Mouse (Mus musculus): Measurements from ENCODE around the gene Shoc2. TPM values are rescaled to one million over a fixed set of nuclear protein-coding genes. Genes with fewer than 3 reads are reported as not detected.
"Not testable (repeated sequence)": the region's sequence is repeated elsewhere in the genome, so short reads cannot be mapped to it uniquely, and the experiment has no call there.

Shoc2 gene
- polyA plus RNA-seq, 1 experiment: 35.5 TPM

DNA sequence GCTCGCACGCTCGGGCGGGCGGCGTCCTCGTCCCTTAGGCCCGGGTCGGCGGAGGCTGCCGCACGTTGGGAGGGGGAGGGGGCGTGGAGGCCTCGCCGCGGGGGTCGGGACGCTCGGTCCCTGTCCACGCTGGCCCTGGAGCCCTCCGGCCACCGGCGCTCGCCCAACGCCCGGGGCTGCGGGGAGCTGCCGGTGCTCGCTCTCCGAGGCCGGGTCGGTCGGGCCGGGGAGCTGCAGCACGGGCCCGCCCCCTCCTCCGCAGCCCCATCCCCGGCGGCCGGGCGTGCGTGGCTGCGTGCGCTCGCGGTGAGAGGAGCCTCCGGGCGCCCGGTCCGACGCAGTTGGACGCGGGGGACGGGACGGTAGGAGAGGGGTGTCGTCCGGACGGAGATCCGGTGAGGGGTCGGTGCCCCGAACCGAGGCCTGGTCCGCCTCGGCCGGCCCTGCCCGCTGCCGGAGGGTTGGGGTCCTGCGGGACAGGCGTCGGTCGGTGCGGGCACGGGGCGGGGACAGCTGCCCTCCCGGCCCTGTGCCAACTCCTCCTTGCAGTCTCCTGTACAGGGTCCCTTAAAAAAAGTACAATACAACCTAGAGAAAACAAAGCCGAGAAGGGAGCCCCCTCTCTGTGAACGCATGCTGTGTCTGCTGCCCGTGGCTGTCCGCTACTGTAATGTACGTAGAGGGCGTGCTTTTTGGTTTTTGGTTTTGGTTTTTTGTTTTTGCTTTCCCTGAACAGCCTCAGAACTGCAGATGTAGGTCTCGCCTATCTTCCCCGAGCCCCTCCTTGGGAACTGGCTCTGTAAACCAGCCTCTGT is 40.4 kb upstream of the Shoc2 start:
- peaks cover 19% of the 10 kb centered on the region for H3K4me1 ChIP-seq (ENCODE audit: control insufficient read depth, insufficient read depth, low read length)
- H3K4me3 ChIP-seq (ENCODE audit: insufficient read depth, low read length): peak overlapping the region; percentile 96

DNA sequence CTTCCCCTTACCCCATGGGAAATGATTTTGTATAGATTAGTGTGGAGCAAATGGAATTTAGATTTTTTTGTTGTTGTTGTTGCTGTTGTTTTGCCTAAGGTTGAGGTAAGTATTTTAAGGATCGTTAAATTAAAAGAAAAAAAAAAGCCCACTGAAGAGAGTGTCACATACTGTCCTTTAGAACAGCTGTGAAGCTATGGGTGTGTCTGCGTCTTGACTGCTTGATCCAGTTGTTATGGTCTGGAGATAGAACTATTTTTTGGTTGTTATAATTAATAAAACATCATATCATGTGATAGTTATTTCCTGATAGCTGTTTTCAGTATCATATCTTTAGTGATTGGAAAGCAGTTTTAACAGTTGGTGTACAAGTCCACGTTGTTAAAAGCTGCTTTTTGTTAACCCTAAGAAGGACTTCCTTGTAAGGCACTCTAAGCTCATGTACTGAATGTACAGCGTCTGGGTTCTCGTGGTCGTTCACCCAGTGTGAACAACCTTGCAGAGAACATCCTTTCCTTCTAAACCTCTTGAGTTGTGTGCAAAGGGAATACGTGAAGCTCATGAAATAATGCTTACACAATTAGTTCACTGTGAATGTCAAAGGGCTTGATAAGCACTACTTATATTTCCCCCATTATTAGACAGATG is 39.1 kb upstream of the Shoc2 start:
- Histone ChIP-seq H3K4me1 (ENCODE audit: control insufficient read depth, insufficient read depth, low read length) (peaks cover 17% of the 10 kb centered on the region), H3K4me3 (ENCODE audit: insufficient read depth, low read length) (peak overlapping the region; percentile 30), H3K27ac (ENCODE audit: insufficient read depth, low read depth, low read length) (no peak overlapping the region)
- TF ChIP-seq POLR2A (IDR thresholded peaks at IDR 0.05; ENCODE audit: borderline replicate concordance, low read depth, low read length) (no peak), CTCF (IDR thresholded peaks at IDR 0.05; ENCODE audit: low read depth, low read length) (no peak)

More for the DNA sequence above, 40.4 kb upstream of the Shoc2 start:
- H3K27ac ChIP-seq (ENCODE audit: insufficient read depth, low read depth, low read length): peak overlapping the region; percentile 72
- TF ChIP-seq POLR2A (IDR thresholded peaks at IDR 0.05; ENCODE audit: borderline replicate concordance, low read depth, low read length) (no peak), CTCF (IDR thresholded peaks at IDR 0.05; ENCODE audit: low read depth, low read length) (peak; percentile 34; the same call in 1 of the 2 replicates)

- H3K4me3 ChIP-seq (ENCODE audit: insufficient read depth, low read length): peak overlapping the region; percentile 25; the same call in 1 of the 2 replicates
- H3K27ac ChIP-seq (ENCODE audit: insufficient read depth, low read depth, low read length): no peak overlapping the region
- TF ChIP-seq POLR2A (IDR thresholded peaks at IDR 0.05; ENCODE audit: borderline replicate concordance, low read depth, low read length) (no peak), CTCF (IDR thresholded peaks at IDR 0.05; ENCODE audit: low read depth, low read length) (no peak)
- peaks cover 17% of the 10 kb centered on the region for H3K4me1 ChIP-seq (ENCODE audit: control insufficient read depth, insufficient read depth, low read length)
Measured at GRCm38 (mm10) chr19:53906033-53906702, 37.9 kb upstream of the Shoc2 start.

DNA sequence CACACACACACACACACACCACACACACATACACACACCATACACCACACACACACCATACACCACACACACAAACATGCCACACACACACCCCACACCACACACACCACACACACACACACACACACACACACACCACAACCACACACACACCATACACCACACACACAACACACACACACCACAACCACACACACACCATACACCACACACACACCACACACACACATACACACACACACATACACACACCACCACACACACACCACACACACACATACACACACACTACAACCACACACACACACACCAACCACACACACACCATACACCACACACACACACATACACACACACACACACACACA is 37.4 kb upstream of the Shoc2 start:
- H3K4me3 ChIP-seq (ENCODE audit: insufficient read depth, low read length): peak overlapping the region; percentile 25; the same call in 1 of the 2 replicates

DNA sequence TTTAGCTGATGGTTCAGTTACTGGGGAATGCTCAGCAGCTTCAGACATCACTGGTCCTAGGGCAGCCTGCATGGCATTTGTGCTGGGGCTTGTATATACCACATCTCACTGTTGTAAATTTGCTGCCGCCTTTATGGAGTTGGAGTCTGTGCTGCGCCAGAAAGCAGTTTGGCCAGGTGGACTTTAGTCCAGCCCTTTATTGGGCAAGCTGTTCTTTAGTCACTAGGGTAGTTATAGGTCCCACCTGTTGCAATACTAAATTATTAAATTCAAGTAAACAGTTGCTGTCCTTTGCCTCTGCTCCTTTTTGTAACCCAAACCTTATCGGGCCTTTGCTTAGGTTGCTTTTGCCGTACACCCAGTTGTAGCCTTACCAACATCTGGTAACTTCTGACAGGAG is 29.2 kb upstream of the Shoc2 start:
- Histone ChIP-seq H3K4me3 (ENCODE audit: insufficient read depth, low read length) (no peak overlapping the region), H3K4me1 (ENCODE audit: control insufficient read depth, insufficient read depth, low read length) (no peaks in the 10 kb centered on the region), H3K27ac (ENCODE audit: insufficient read depth, low read depth, low read length) (no peak overlapping the region)
- TF ChIP-seq POLR2A (IDR thresholded peaks at IDR 0.05; ENCODE audit: borderline replicate concordance, low read depth, low read length) (no peak), CTCF (IDR thresholded peaks at IDR 0.05; ENCODE audit: low read depth, low read length) (no peak)

More for the DNA sequence above, 37.4 kb upstream of the Shoc2 start:
- not testable (repeated sequence) for H3K27ac ChIP-seq (ENCODE audit: insufficient read depth, low read depth, low read length)
- H3K4me1 ChIP-seq (ENCODE audit: control insufficient read depth, insufficient read depth, low read length): peaks cover 17% of the 10 kb centered on the region

GRCm38 (mm10) chr19:53919541-53919940 is 24.6 kb upstream of the Shoc2 start:
- H3K4me1 ChIP-seq (ENCODE audit: control insufficient read depth, insufficient read depth, low read length): no peaks in the 10 kb centered on the region
- no peak overlapping the region for H3K27ac ChIP-seq (ENCODE audit: insufficient read depth, low read depth, low read length)
- TF ChIP-seq CTCF (IDR thresholded peaks at IDR 0.05; ENCODE audit: low read depth, low read length): no peak
- no peak for TF ChIP-seq POLR2A (IDR thresholded peaks at IDR 0.05; ENCODE audit: borderline replicate concordance, low read depth, low read length)
- no peak overlapping the region for H3K4me3 ChIP-seq (ENCODE audit: insufficient read depth, low read length)

- H3K27ac ChIP-seq (ENCODE audit: insufficient read depth, low read depth, low read length); H3K4me3 ChIP-seq (ENCODE audit: insufficient read depth, low read length); H3K4me1 ChIP-seq (ENCODE audit: control insufficient read depth, insufficient read depth, low read length): not testable (repeated sequence)
Measured at GRCm38 (mm10) chr19:53921996-53922395, 22.1 kb upstream of the Shoc2 start.

DNA sequence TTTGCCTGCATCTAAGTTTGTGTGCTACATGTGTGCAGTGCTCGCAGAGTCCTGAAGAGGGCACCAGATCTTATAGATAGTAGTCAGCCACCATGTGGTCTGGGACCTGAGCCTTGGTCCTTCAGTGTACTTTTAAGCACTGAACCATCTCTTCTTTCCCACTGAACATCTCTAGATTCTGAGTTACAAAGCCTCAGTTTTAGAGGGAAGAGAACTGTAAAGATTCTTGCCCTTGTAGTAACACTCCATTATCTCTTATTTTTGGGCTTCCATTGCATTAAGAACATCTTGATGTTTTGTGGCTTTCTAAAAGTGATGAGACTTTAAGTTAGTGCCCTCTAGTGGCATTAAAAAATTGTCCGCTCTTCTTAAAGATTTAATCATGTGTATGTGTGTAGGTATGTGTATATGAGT is 18.8 kb upstream of the Shoc2 start:
- H3K27ac ChIP-seq (ENCODE audit: insufficient read depth, low read depth, low read length): no peak overlapping the region
- H3K4me1 ChIP-seq (ENCODE audit: control insufficient read depth, insufficient read depth, low read length): no peaks in the 10 kb centered on the region
- TF ChIP-seq CTCF (IDR thresholded peaks at IDR 0.05; ENCODE audit: low read depth, low read length) (no peak), POLR2A (IDR thresholded peaks at IDR 0.05; ENCODE audit: borderline replicate concordance, low read depth, low read length) (no peak)
- no peak overlapping the region for H3K4me3 ChIP-seq (ENCODE audit: insufficient read depth, low read length)

DNA sequence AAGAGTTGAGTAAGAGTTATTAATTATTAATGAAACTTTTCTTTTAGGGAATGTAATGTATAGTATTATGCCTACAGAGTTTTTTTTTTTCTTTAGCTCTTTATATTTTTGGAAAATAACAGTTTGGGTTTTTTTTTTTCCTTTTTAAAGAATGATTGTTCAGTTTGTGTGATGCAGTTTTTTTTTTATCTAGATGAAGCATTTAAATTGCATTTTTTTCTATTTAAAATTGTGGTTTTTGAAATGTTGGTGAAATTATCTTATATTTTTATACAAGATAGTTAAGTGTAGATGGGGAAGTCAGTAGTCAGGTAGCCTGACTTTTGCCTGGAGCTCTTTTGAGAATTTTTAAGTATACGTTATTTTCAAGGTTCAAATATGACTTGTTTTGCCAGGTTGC is 17.4 kb upstream of the Shoc2 start:
- H3K27ac ChIP-seq (ENCODE audit: insufficient read depth, low read depth, low read length): no peak overlapping the region
- TF ChIP-seq CTCF (IDR thresholded peaks at IDR 0.05; ENCODE audit: low read depth, low read length) (no peak), POLR2A (IDR thresholded peaks at IDR 0.05; ENCODE audit: borderline replicate concordance, low read depth, low read length) (no peak)
- H3K4me3 ChIP-seq (ENCODE audit: insufficient read depth, low read length): no peak overlapping the region
- no peaks in the 10 kb centered on the region for H3K4me1 ChIP-seq (ENCODE audit: control insufficient read depth, insufficient read depth, low read length)

DNA sequence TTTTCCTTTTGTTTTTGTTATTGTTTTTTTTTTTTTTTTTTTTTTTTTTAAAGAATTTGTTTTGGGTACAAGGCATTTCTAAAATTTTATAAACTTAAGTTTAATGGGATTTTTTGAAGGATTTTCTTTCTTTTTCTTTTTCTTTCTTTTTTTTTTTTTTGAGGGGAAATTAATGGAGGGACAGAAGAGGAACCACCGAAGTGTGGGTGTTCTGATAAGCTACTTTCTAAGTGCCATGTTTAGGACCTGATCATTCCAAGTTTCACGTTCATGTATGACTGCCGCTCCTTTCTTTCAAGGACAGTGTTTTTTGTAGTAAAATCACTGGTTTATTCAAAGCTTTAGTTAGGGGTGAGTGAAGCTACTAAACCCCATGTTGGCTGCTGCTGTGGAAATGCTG is 14.9 kb upstream of the Shoc2 start:
- Histone ChIP-seq H3K4me3 (ENCODE audit: insufficient read depth, low read length) (no peak overlapping the region), H3K4me1 (ENCODE audit: control insufficient read depth, insufficient read depth, low read length) (peaks cover 7% of the 10 kb centered on the region), H3K27ac (ENCODE audit: insufficient read depth, low read depth, low read length) (no peak overlapping the region)
- TF ChIP-seq CTCF (IDR thresholded peaks at IDR 0.05; ENCODE audit: low read depth, low read length): no peak
- no peak for TF ChIP-seq POLR2A (IDR thresholded peaks at IDR 0.05; ENCODE audit: borderline replicate concordance, low read depth, low read length)

All from bone marrow macrophage, adult 2 months (primary cell).